Mouse (Mus musculus): ENCODE data around the gene Slc9c1. TPM values are rescaled to one million over a fixed set of nuclear protein-coding genes. Genes with fewer than 3 reads are reported as not detected.
"Not testable (repeated sequence)": the region's sequence is repeated elsewhere in the genome, so short reads cannot be mapped to it uniquely, and the experiment has no call there.

Slc9c1 gene
- total RNA-seq (2015) (not detected in 2 replicates), total RNA-seq (2017) (not detected in 2 replicates)

GRCm38 (mm10) chr16:45535009-45535408 is at the start of gene Slc9c1:
TSS of gene Slc9c1 (plus strand) at chr16:45535309.
- ATAC-seq (ENCODE audit: poor library complexity, severe bottlenecking), result no peak

GRCm38 (mm10) chr16:45492927-45493326 is 42.2 kb upstream of the Slc9c1 start, which contains the start of gene Gm609:
TSS of gene Gm609 (minus strand) at chr16:45492969.
- ATAC-seq (ENCODE audit: poor library complexity, severe bottlenecking), result no peak

GRCm38 (mm10) chr16:45495326-45495725 is 39.8 kb upstream of the Slc9c1 start:
- ATAC-seq (ENCODE audit: poor library complexity, severe bottlenecking), result no peak

- peak; percentile 81 for ATAC-seq (ENCODE audit: poor library complexity, severe bottlenecking)
Observed at GRCm38 (mm10) chr16:45525551-45525950, 9.6 kb upstream of the Slc9c1 start.

- ATAC-seq (ENCODE audit: poor library complexity, severe bottlenecking), result no peak
Observed at GRCm38 (mm10) chr16:45531950-45532349, 3.2 kb upstream of the Slc9c1 start, which contains the start of gene Gm17783. TSS of gene Gm17783 (minus strand) at chr16:45532050.

- not testable (repeated sequence) for ATAC-seq (ENCODE audit: poor library complexity, severe bottlenecking)
Observed at GRCm38 (mm10) chr16:45538342-45538741, 3.2 kb downstream of the Slc9c1 start.

GRCm38 (mm10) chr16:45542108-45542507 is 7.0 kb downstream of the Slc9c1 start:
- ATAC-seq (ENCODE audit: poor library complexity, severe bottlenecking), result no peak

- 0 out of 2 replicates have a peak, but pooled peaks have one; percentile 33 for ATAC-seq (ENCODE audit: poor library complexity, severe bottlenecking)
Observed at GRCm38 (mm10) chr16:45544341-45544740, 9.2 kb downstream of the Slc9c1 start.

GRCm38 (mm10) chr16:45547982-45548381 is 12.9 kb downstream of the Slc9c1 start:
- no peak for ATAC-seq (ENCODE audit: poor library complexity, severe bottlenecking)

- no peak for ATAC-seq (ENCODE audit: poor library complexity, severe bottlenecking)
Observed at GRCm38 (mm10) chr16:45551579-45551978, 16.5 kb downstream of the Slc9c1 start.

GRCm38 (mm10) chr16:45561747-45562146 is 26.6 kb downstream of the Slc9c1 start:
- peak; percentile 79 for ATAC-seq (ENCODE audit: poor library complexity, severe bottlenecking)

GRCm38 (mm10) chr16:45572307-45572706 is 37.2 kb downstream of the Slc9c1 start:
- no peak for ATAC-seq (ENCODE audit: poor library complexity, severe bottlenecking)

- ATAC-seq (ENCODE audit: poor library complexity, severe bottlenecking), result no peak
Observed at GRCm38 (mm10) chr16:45579883-45580282, 44.8 kb downstream of the Slc9c1 start.

- ATAC-seq (ENCODE audit: poor library complexity, severe bottlenecking), result 0 out of 2 replicates have a peak, but pooled peaks have one; percentile 51
Observed at GRCm38 (mm10) chr16:45582512-45582911, 47.4 kb downstream of the Slc9c1 start.

GRCm38 (mm10) chr16:45593656-45594055 is 58.5 kb downstream of the Slc9c1 start:
- ATAC-seq (ENCODE audit: poor library complexity, severe bottlenecking), result no peak

GRCm38 (mm10) chr16:45595494-45595893 is 60.4 kb downstream of the Slc9c1 start:
- no peak for ATAC-seq (ENCODE audit: poor library complexity, severe bottlenecking)

GRCm38 (mm10) chr16:45608481-45608954 is 73.4 kb downstream of the Slc9c1 start:
- ATAC-seq (ENCODE audit: poor library complexity, severe bottlenecking), result no peak

- ATAC-seq (ENCODE audit: poor library complexity, severe bottlenecking), result peak; percentile 47
Observed at GRCm38 (mm10) chr16:45609300-45609699, 74.2 kb downstream of the Slc9c1 start.

GRCm38 (mm10) chr16:45610267-45610666 is 75.2 kb downstream of the Slc9c1 start, which contains the start of gene Gcsam:
TSS of gene Gcsam (plus strand) at chr16:45610380.
- 0 out of 2 replicates have a peak, but pooled peaks have one; percentile 22 for ATAC-seq (ENCODE audit: poor library complexity, severe bottlenecking)

- no peak for ATAC-seq (ENCODE audit: poor library complexity, severe bottlenecking)
Observed at GRCm38 (mm10) chr16:45613247-45613646, 78.1 kb downstream of the Slc9c1 start.

- peak; percentile 66 for ATAC-seq (ENCODE audit: poor library complexity, severe bottlenecking)
Observed at GRCm38 (mm10) chr16:45615944-45616343, 80.8 kb downstream of the Slc9c1 start.

- no peak for ATAC-seq (ENCODE audit: poor library complexity, severe bottlenecking)
Observed at GRCm38 (mm10) chr16:45619751-45620375, 84.8 kb downstream of the Slc9c1 start.

All from megakaryocyte, adult 5-6 weeks (primary cell).